Mouse (Mus musculus) hindbrain, embryonic 14.5 days (tissue): ENCODE data around the gene Shank3. TPM values are rescaled to one million over a fixed set of nuclear protein-coding genes. Genes with fewer than 3 reads are reported as not detected.
A peak's percentile ranks its signal among the peaks of the same experiment; 100 is the strongest.

Experiments used
- ATAC-seq: fragments of 200-750 bp; cut with Nextera tagmentation; 2 replicates; pipeline ENCODE4 v1.8.0; 2017; ENCODE audit warnings: moderate number of reproducible peaks, mild to moderate bottlenecking, moderate TSS enrichment, moderate library complexity; ENCODE audit not compliant: low FRiP score
- DNase-seq: peaks from one replicate; pipeline ENCODE4 v3.0.0-alpha.2; 2015; ENCODE audit warnings: low spot score
- H3K27ac ChIP-seq: fragments of 300-500 bp; sonication (generic); 2 replicates; pipeline ENCODE4 v1.5.1; 2014; ENCODE audit warnings: mild to moderate bottlenecking, moderate library complexity
- H3K27me3 ChIP-seq: fragments of 300-500 bp; sonication (generic); 2 replicates; pipeline ENCODE4 v1.6.1; 2014; ENCODE audit warnings: mild to moderate bottlenecking, low read length, mixed read lengths; ENCODE audit not compliant: control insufficient read depth, insufficient read depth
- H3K36me3 ChIP-seq: fragments of 300-500 bp; sonication (generic); replicated peaks from 2 replicates; pipeline ENCODE4 v1.6.1; 2014; ENCODE audit not compliant: control insufficient read depth, insufficient read depth
- H3K4me1 ChIP-seq: fragments of 300-500 bp; sonication (generic); replicated peaks from 2 replicates; pipeline ENCODE4 v1.6.1; 2014; ENCODE audit warnings: antibody characterized with exemption, low read length, mixed read lengths; ENCODE audit not compliant: control insufficient read depth, insufficient read depth
- H3K4me2 ChIP-seq: fragments of 300-500 bp; sonication (generic); replicated peaks from 2 replicates; pipeline ENCODE4 v1.6.1; 2014; ENCODE audit warnings: mild to moderate bottlenecking, moderate library complexity
- H3K4me3 ChIP-seq: fragments of 300-500 bp; sonication (generic); replicated peaks from 2 replicates; pipeline ENCODE4 v1.5.1; 2014; ENCODE audit warnings: mild to moderate bottlenecking, low read length
- H3K9ac ChIP-seq: fragments of 300-500 bp; sonication (generic); 2 replicates; pipeline ENCODE4 v1.6.1; 2014
- H3K9me3 ChIP-seq: fragments of 300-500 bp; sonication (generic); 2 replicates; pipeline ENCODE4 v1.6.1; 2016; ENCODE audit warnings: low read length; ENCODE audit not compliant: control insufficient read depth
- WGBS: fragments of 180-500 bp; shearing (Covaris S2); extraction: QIAGEN DNeasy Blood & Tissue Kit; methylation state at CpG from one replicate; pipeline ENCODE4 v1.1.7; 2014; 5-methylcytosine and 5-hydroxymethylcytosine counted together
- polyA plus RNA-seq: library from polyadenylated mRNA; unstranded; fragments of >200 nt; fragmentation: Nextera tagmentation; extraction: Ambion mirVana; gene quantifications from 2 replicates; pipeline ENCODE4 v1.2.1, GENCODE M21; 2014

Gene Shank3
- polyA plus RNA-seq, 1 experiment from 2014 or later = 8.6 TPM

GRCm38 (mm10) chr15:89526776-89527325 is 27.4 kb downstream of the Shank3 start:
- Histone ChIP-seq H3K27me3 (peaks cover 21% of the 10 kb centered on the region), H3K27ac (no peak overlapping the region), H3K4me3 (no peak overlapping the region), H3K9ac (no peak overlapping the region), H3K4me1 (peaks cover 10% of the 10 kb centered on the region), H3K4me2 (no peak overlapping the region), H3K9me3 (no peaks in the 10 kb centered on the region), H3K36me3 (peaks cover 9% of the 10 kb centered on the region)
- no peak for DNase-seq
- 92% methylated on average over 19 of the region's 19 CpGs for WGBS
- no peak for ATAC-seq

GRCm38 (mm10) chr15:89527466-89527865 is 28.0 kb downstream of the Shank3 start:
- Histone ChIP-seq H3K4me1 (peaks cover 16% of the 10 kb centered on the region), H3K36me3 (peaks cover 9% of the 10 kb centered on the region), H3K27ac (no peak overlapping the region), H3K9me3 (no peaks in the 10 kb centered on the region), H3K9ac (no peak overlapping the region), H3K4me3 (no peak overlapping the region), H3K27me3 (peaks cover 21% of the 10 kb centered on the region), H3K4me2 (no peak overlapping the region)
- DNase-seq (no peak), ATAC-seq (no peak)
- 74% methylated on average over 7 of the region's 7 CpGs for WGBS

GRCm38 (mm10) chr15:89528201-89528850 is 28.9 kb downstream of the Shank3 start:
- H3K4me2 ChIP-seq = no peak overlapping the region
- no peak for ATAC-seq

GRCm38 (mm10) chr15:89528923-89529322 is 29.5 kb downstream of the Shank3 start:
- Histone ChIP-seq H3K4me2 (no peak overlapping the region), H3K9me3 (no peaks in the 10 kb centered on the region), H3K4me3 (no peak overlapping the region), H3K4me1 (peaks cover 29% of the 10 kb centered on the region), H3K27me3 (peaks cover 11% of the 10 kb centered on the region; the same call in 1 of the 2 replicates), H3K9ac (no peak overlapping the region), H3K27ac (no peak overlapping the region), H3K36me3 (peaks cover 9% of the 10 kb centered on the region)
- ATAC-seq (no peak), DNase-seq (no peak)
- 95% methylated on average over 10 of the region's 10 CpGs for WGBS

More at GRCm38 (mm10) chr15:89528201-89528850, 28.9 kb downstream of the Shank3 start:
- no peak overlapping the region for H3K4me3 ChIP-seq
- peaks cover 12% of the 10 kb centered on the region for H3K27me3 ChIP-seq
- peaks cover 9% of the 10 kb centered on the region for H3K36me3 ChIP-seq
- H3K9ac ChIP-seq = no peak overlapping the region
- peaks cover 23% of the 10 kb centered on the region for H3K4me1 ChIP-seq
- no peaks in the 10 kb centered on the region for H3K9me3 ChIP-seq
- H3K27ac ChIP-seq = no peak overlapping the region
- DNase-seq = no peak
- WGBS = 90% methylated on average over 18 of the region's 18 CpGs

GRCm38 (mm10) chr15:89530336-89530735 is 30.9 kb downstream of the Shank3 start:
- no peaks in the 10 kb centered on the region for H3K9me3 ChIP-seq
- H3K27ac ChIP-seq = peak overlapping the region; percentile 33; the same call in 1 of the 2 replicates
- DNase-seq (peak; percentile 86), ATAC-seq (no peak)
- no peak overlapping the region for H3K9ac ChIP-seq
- H3K4me3 ChIP-seq = no peak overlapping the region
- H3K27me3 ChIP-seq = 0 out of 2 replicates have a peak, but pooled peaks cover under 1% of the 10 kb centered on the region
- peaks cover 24% of the 10 kb centered on the region for H3K4me1 ChIP-seq
- no peak overlapping the region for H3K4me2 ChIP-seq
- 7% methylated on average over 4 of the region's 4 CpGs for WGBS
- H3K36me3 ChIP-seq = peaks cover 8% of the 10 kb centered on the region

- Histone ChIP-seq H3K27me3 (no peaks in the 10 kb centered on the region), H3K27ac (no peak overlapping the region), H3K36me3 (peaks cover 6% of the 10 kb centered on the region), H3K4me2 (no peak overlapping the region), H3K9ac (no peak overlapping the region), H3K4me3 (no peak overlapping the region), H3K9me3 (no peaks in the 10 kb centered on the region), H3K4me1 (peaks cover 24% of the 10 kb centered on the region)
- ATAC-seq (no peak), DNase-seq (no peak)
- 94% methylated on average over 5 of the region's 5 CpGs for WGBS
These were observed 32.0 kb downstream of the Shank3 start for GRCm38 (mm10) chr15:89531399-89531798.

- Histone ChIP-seq H3K27me3 (no peaks in the 10 kb centered on the region), H3K4me3 (peak overlapping the region; percentile 39), H3K4me1 (peaks cover 24% of the 10 kb centered on the region), H3K9ac (peak overlapping the region; percentile 71), H3K27ac (peak overlapping the region; percentile 89), H3K36me3 (no peaks in the 10 kb centered on the region), H3K4me2 (peak overlapping the region; percentile 70), H3K9me3 (no peaks in the 10 kb centered on the region)
- WGBS = 23% methylated on average over 27 of the region's 29 CpGs
- DNase-seq (peak; percentile 87), ATAC-seq (peak; percentile 80)
These were observed 32.9 kb downstream of the Shank3 start for GRCm38 (mm10) chr15:89532026-89532923.

- H3K36me3 ChIP-seq = no peaks in the 10 kb centered on the region
- peak overlapping the region; percentile 89 for H3K27ac ChIP-seq
- 62% methylated on average over 23 of the region's 23 CpGs for WGBS
- H3K4me3 ChIP-seq = peak overlapping the region; percentile 39
- H3K27me3 ChIP-seq = no peaks in the 10 kb centered on the region
- peaks cover 24% of the 10 kb centered on the region for H3K4me1 ChIP-seq
- no peak for DNase-seq
- H3K9me3 ChIP-seq = no peaks in the 10 kb centered on the region
- ATAC-seq = no peak; the same call in 1 of the 2 replicates
- peak overlapping the region; percentile 70 for H3K4me2 ChIP-seq
- peak overlapping the region; percentile 71 for H3K9ac ChIP-seq
These were observed 33.8 kb downstream of the Shank3 start for GRCm38 (mm10) chr15:89532924-89533842.
